Mouse (Mus musculus) midbrain, postnatal 0 days (tissue): Measurements from ENCODE around the gene Wars2. TPM values are rescaled to one million over a fixed set of nuclear protein-coding genes. Genes with fewer than 3 reads are reported as not detected.

Experiments used
- ATAC-seq: fragments of 200-750 bp; cut with Nextera tagmentation; 2 replicates; pipeline ENCODE4 v1.8.0; 2017; ENCODE audit warnings: moderate number of reproducible peaks, mild to moderate bottlenecking, moderate TSS enrichment, moderate library complexity; ENCODE audit not compliant: low FRiP score
- DNase-seq: peaks from one replicate; pipeline ENCODE4 v3.0.0-alpha.2; 2015; ENCODE audit warnings: low spot score
- H3K27ac ChIP-seq: fragments of 300-500 bp; sonication (generic); 2 replicates; pipeline ENCODE4 v1.5.1; 2014; ENCODE audit warnings: low read depth, mild to moderate bottlenecking, low read length, mixed read lengths
- H3K27me3 ChIP-seq: fragments of 300-500 bp; sonication (generic); 2 replicates; pipeline ENCODE4 v1.6.1; 2014; ENCODE audit warnings: low read length, control low read depth, mixed read lengths; ENCODE audit not compliant: insufficient read depth
- H3K36me3 ChIP-seq: fragments of 300-500 bp; sonication (generic); 2 replicates; pipeline ENCODE4 v1.6.1; 2014; ENCODE audit warnings: low read length, control low read depth, mixed read lengths; ENCODE audit not compliant: insufficient read depth
- H3K4me1 ChIP-seq: fragments of 300-500 bp; sonication (generic); 2 replicates; pipeline ENCODE4 v1.6.1; 2014; ENCODE audit warnings: mild to moderate bottlenecking, control low read depth, antibody characterized with exemption, low read length, mixed read lengths; ENCODE audit not compliant: insufficient read depth
- H3K4me2 ChIP-seq: fragments of 300-500 bp; sonication (generic); 2 replicates; pipeline ENCODE4 v1.6.1; 2014; ENCODE audit warnings: low read depth, mild to moderate bottlenecking, low read length, mixed read lengths; ENCODE audit not compliant: poor library complexity, severe bottlenecking
- H3K4me3 ChIP-seq: fragments of 300-500 bp; sonication (generic); 2 replicates; pipeline ENCODE4 v1.5.1; 2014; ENCODE audit warnings: low read depth, mild to moderate bottlenecking, low read length, moderate library complexity
- H3K9ac ChIP-seq: fragments of 300-500 bp; sonication (generic); replicated peaks from 2 replicates; pipeline ENCODE4 v1.6.1; 2014; ENCODE audit warnings: mild to moderate bottlenecking, low read length, moderate library complexity, mixed read lengths; ENCODE audit not compliant: poor library complexity, severe bottlenecking
- H3K9me3 ChIP-seq: fragments of 300-500 bp; sonication (generic); 2 replicates; pipeline ENCODE4 v1.6.1; 2016; ENCODE audit warnings: low read length, control low read depth
- CTCF ChIP-seq: IDR thresholded peaks from 2 replicates; pipeline ENCODE4 v1.5.1; 2016; ENCODE audit warnings: antibody characterized with exemption, mild to moderate bottlenecking
- WGBS: fragments of 180-500 bp; shearing (Covaris S2); extraction: QIAGEN DNeasy Blood & Tissue Kit; methylation state at CpG from one replicate; pipeline ENCODE4 v1.1.7; 2014; 5-methylcytosine and 5-hydroxymethylcytosine counted together
- polyA plus RNA-seq: library from polyadenylated mRNA; unstranded; fragments of >200 nt; fragmentation: Nextera tagmentation; extraction: Ambion mirVana; gene quantifications from 2 replicates; pipeline ENCODE4 v1.2.1, GENCODE M21; 2015
- total RNA-seq: library from RNA; depleted of rRNA; stranded (reverse); fragments of >200 nt; gene quantifications from 2 replicates; pipeline ENCODE4 v1.2.3, GENCODE M21; 2014

The Wars2 gene
- total and polyA plus RNA-seq, 2 experiments from 2014 or later, result 4.9 to 6.7 TPM

DNA sequence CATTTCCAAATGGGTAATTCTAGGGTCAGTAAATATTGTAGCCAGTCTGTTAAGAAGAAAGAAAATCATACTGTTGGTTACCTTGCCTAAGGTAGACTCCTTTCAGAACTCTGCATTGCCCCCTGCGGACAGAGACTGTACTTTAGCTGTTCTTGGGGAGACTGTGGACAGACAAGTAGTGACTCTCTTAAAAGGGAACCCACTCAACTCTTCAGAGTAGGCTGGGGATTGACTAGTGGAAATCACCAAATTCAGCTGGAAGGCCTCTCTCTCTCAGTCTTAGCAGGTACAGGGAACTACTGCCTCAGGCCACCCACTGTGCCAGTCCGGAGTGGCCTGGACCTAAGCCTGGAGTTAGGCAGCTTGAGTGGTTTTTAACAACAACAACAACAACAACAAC is 121.1 kb downstream of the Wars2 start:
- Histone ChIP-seq H3K27me3 (peaks cover 87% of the 10 kb centered on the region), H3K27ac (no peak overlapping the region), H3K9me3 (no peaks in the 10 kb centered on the region), H3K9ac (no peak overlapping the region), H3K36me3 (no peaks in the 10 kb centered on the region), H3K4me3 (no peak overlapping the region), H3K4me2 (no peak overlapping the region), H3K4me1 (no peaks in the 10 kb centered on the region)
- no peak for TF ChIP-seq CTCF
- ATAC-seq (no peak), DNase-seq (no peak)
- WGBS, result 9% methylated on average over 2 of the region's 2 CpGs

DNA sequence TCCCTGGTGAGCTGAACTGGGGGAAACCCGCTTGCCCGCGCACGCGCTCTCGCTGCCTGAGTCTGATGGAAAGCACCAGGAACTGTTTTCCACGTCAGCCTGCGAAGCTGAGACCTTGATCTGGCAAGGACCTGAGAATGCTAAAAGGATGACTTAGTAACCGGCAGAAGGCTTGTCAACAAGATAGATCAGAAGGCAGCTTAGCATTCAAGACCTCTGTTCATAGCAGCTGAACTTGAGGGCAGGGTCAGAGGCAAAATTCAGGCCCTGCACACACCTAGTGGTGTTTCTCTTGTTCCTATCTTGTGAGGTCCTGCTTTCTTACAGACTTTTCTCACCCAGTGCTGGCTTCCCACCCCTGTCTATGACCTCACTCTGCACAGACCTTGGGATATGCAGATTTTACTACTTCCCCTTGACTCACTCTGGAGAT is 122.6 kb downstream of the Wars2 start:
- H3K9ac ChIP-seq, result no peak overlapping the region
- 22% methylated on average over 9 of the region's 9 CpGs for WGBS
- H3K9me3 ChIP-seq, result no peaks in the 10 kb centered on the region
- DNase-seq, result no peak
- H3K27ac ChIP-seq, result no peak overlapping the region
- no peak for ATAC-seq
- H3K4me3 ChIP-seq, result no peak overlapping the region
- H3K4me1 ChIP-seq, result no peaks in the 10 kb centered on the region
- no peaks in the 10 kb centered on the region for H3K36me3 ChIP-seq
- TF ChIP-seq CTCF, result no peak
- no peak overlapping the region for H3K4me2 ChIP-seq
- peaks cover 80% of the 10 kb centered on the region for H3K27me3 ChIP-seq

DNA sequence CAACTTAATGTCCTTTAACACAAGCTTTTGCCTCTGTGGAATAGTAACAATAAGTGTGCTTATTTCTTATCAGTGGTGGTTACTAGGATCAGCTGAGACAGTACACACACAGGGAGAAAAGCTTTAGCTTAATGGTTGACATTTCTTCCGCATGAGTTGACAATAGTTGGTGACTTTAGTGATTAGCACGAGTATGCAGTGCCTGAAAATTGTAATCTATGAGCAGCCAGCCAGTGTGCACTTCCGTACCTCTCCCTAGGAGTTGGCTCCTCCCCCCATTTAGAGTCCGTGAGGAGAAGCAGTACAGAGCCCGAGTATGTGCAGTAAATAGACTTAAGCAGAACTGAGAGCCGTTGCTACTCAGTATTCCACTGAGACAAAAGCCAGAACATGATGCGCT is 123.8 kb downstream of the Wars2 start:
- H3K9ac ChIP-seq, result no peak overlapping the region
- peaks cover 69% of the 10 kb centered on the region for H3K27me3 ChIP-seq
- no peak overlapping the region for H3K4me3 ChIP-seq
- no peaks in the 10 kb centered on the region for H3K36me3 ChIP-seq
- H3K9me3 ChIP-seq, result no peaks in the 10 kb centered on the region
- H3K27ac ChIP-seq, result no peak overlapping the region
- H3K4me1 ChIP-seq, result no peaks in the 10 kb centered on the region
- no peak for TF ChIP-seq CTCF
- no peak overlapping the region for H3K4me2 ChIP-seq
- ATAC-seq (no peak), DNase-seq (no peak)
- WGBS, result 25% methylated on average over 7 of the region's 7 CpGs

DNA sequence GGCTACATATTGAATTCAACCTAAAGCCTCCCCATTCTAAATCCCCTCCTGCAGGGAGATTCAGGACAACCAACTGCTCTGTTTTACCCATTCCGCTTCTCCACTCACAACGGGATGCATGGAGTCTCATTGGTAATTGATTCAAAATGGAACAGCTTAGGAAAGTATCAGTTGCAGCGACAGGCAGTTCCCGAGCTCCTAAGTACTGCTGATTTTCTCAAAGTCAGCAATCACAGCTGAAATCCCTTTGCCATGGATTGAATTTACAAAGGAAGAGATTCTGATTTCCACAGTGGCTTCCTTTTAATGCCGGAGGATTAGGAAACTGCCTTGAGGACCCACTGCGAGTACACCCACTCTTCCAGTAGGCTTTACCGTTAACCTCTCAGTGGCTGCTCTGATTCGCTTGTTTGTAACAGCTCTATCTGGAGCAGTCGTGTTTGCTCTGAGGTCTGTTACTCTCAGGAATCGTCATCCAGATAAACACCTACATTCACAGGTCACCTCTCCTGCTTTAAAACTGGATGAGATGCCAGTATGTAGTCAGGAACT is 126.0 kb downstream of the Wars2 start:
- DNase-seq, result no peak
- WGBS, result 27% methylated on average over 10 of the region's 10 CpGs
- peaks cover 50% of the 10 kb centered on the region for H3K27me3 ChIP-seq

DNA sequence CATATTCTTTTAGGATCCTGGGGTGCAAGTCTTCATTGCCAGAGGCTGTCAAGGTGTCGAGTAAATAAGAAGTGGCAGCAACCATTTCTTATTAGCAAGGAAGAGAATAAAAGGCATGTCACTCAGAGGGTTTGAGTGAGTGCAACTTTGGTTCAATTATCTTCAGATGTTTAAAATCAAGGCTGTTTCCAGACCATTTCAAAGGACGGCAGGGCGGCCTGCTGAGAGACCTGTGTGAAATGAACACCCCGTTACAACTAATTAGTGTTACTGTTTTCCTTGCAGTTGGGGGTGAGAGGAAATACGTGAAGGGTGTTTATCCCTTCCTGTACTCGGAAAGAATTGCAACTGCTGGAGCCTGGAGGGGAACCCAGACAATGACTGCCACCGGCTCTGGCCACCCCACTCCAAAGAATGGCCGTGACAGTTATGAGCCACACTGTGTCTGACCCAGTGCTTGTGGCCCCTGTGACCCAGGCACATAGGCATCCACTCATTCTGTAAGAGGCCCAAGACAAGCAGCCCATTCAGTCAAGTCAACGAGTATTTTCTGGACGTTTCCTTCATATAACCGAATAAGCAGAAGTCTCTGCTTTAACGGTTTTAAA is 137.2 kb downstream of the Wars2 start:
- no peak for ATAC-seq
- WGBS, result 33% methylated on average over 12 of the region's 12 CpGs

More for the DNA sequence above, 126.0 kb downstream of the Wars2 start:
- Histone ChIP-seq H3K4me3 (no peak overlapping the region), H3K4me2 (no peak overlapping the region), H3K4me1 (no peaks in the 10 kb centered on the region), H3K9me3 (no peaks in the 10 kb centered on the region), H3K9ac (no peak overlapping the region), H3K36me3 (no peaks in the 10 kb centered on the region), H3K27ac (no peak overlapping the region)
- ATAC-seq, result no peak
- no peak for TF ChIP-seq CTCF

DNA sequence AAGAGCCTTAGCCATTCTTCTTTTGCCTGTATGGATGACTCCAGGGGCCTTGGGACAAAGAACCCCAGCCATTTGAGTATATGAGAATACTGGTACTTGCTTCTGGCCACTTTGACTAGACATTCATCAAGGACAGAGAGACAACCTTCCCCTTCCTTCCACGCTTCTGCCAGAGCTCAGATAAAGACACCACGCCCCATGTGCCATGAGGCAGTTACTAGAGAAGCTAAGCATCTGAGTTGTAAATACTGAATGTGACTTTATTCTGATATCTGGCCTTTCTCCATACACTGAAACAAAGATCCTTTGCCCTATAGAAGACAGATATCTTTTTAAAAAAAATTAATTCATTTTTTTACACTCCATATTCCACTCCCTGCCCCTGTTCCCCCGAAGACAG is 138.8 kb downstream of the Wars2 start:
- ATAC-seq (no peak), DNase-seq (no peak)
- Histone ChIP-seq H3K4me1 (no peaks in the 10 kb centered on the region), H3K27me3 (no peaks in the 10 kb centered on the region), H3K27ac (no peak overlapping the region), H3K9me3 (no peaks in the 10 kb centered on the region), H3K4me2 (no peak overlapping the region), H3K36me3 (no peaks in the 10 kb centered on the region), H3K9ac (no peak overlapping the region), H3K4me3 (no peak overlapping the region)
- WGBS, result 86% methylated on average over 3 of the region's 3 CpGs
- no peak for TF ChIP-seq CTCF

More for the DNA sequence above, 137.2 kb downstream of the Wars2 start:
- H3K27me3 ChIP-seq, result no peaks in the 10 kb centered on the region
- no peak overlapping the region for H3K9ac ChIP-seq
- no peak for TF ChIP-seq CTCF
- H3K4me2 ChIP-seq, result no peak overlapping the region
- no peaks in the 10 kb centered on the region for H3K36me3 ChIP-seq
- no peaks in the 10 kb centered on the region for H3K4me1 ChIP-seq
- H3K9me3 ChIP-seq, result no peaks in the 10 kb centered on the region
- H3K27ac ChIP-seq, result no peak overlapping the region
- H3K4me3 ChIP-seq, result no peak overlapping the region
- DNase-seq, result no peak
